Mouse (Mus musculus): ENCODE results near the gene Dstyk. TPM values are rescaled to one million over a fixed set of nuclear protein-coding genes. Genes with fewer than 3 reads are reported as not detected.
A peak's percentile ranks its signal among the peaks of the same experiment; 100 is the strongest.

The Dstyk gene
- polyA plus RNA-seq, 1 experiment from 2014 or later, result 8.6 TPM

- WGBS, result 96% methylated on average over 2 of the region's 2 CpGs
- no peaks in the 10 kb centered on the region for H3K4me1 ChIP-seq (replicated peaks)
- no peak overlapping the region for H3K27ac ChIP-seq (replicated peaks)
- H3K36me3 ChIP-seq, result peaks cover 58% of the 10 kb centered on the region
- H3K4me3 ChIP-seq, result no peak overlapping the region
- no peak for ATAC-seq (ENCODE audit: low FRiP score, low read depth)
- H3K9me3 ChIP-seq, result no peaks in the 10 kb centered on the region
- H3K27me3 ChIP-seq, result no peaks in the 10 kb centered on the region
- H3K4me2 ChIP-seq, result no peak overlapping the region
- no peak overlapping the region for H3K9ac ChIP-seq
These were observed 83.2 kb downstream of the Dstyk start for GRCm38 (mm10) chr1:132500535-132500934.

- 91% methylated on average over 5 of the region's 5 CpGs for WGBS
- no peak for ATAC-seq (ENCODE audit: low FRiP score, low read depth)
- H3K36me3 ChIP-seq, result peaks cover 41% of the 10 kb centered on the region
These were observed 87.8 kb downstream of the Dstyk start for GRCm38 (mm10) chr1:132505155-132505554.

GRCm38 (mm10) chr1:132506058-132506457, 88.7 kb downstream of the Dstyk start, which contains the start of gene Tmem81:
Gene Tmem81 (plus strand): TSS chr1:132506230.
- no peak for ATAC-seq (ENCODE audit: low FRiP score, low read depth)
- peaks cover 41% of the 10 kb centered on the region for H3K36me3 ChIP-seq
- H3K27ac ChIP-seq (replicated peaks), result no peak within 1 kb of the TSS
- H3K9me3 ChIP-seq, result no peaks in the 10 kb centered on the region
- no peaks in the 10 kb centered on the region for H3K27me3 ChIP-seq
- H3K4me3 ChIP-seq, result no peak within 1 kb of the TSS
- 0 out of 2 replicates have a peak, but pooled peaks cover under 1% of the 10 kb centered on the region for H3K4me1 ChIP-seq (replicated peaks)
- no peak within 1 kb of the TSS for H3K9ac ChIP-seq
- H3K4me2 ChIP-seq, result no peak within 1 kb of the TSS
- WGBS, result 90% methylated on average over 7 of the region's 7 CpGs

More at GRCm38 (mm10) chr1:132505155-132505554, 87.8 kb downstream of the Dstyk start:
- no peaks in the 10 kb centered on the region for H3K4me1 ChIP-seq (replicated peaks)
- no peak overlapping the region for H3K9ac ChIP-seq
- H3K27ac ChIP-seq (replicated peaks), result no peak overlapping the region
- no peaks in the 10 kb centered on the region for H3K9me3 ChIP-seq
- H3K4me2 ChIP-seq, result no peak overlapping the region
- no peak overlapping the region for H3K4me3 ChIP-seq
- no peaks in the 10 kb centered on the region for H3K27me3 ChIP-seq

GRCm38 (mm10) chr1:132506656-132507055, 89.3 kb downstream of the Dstyk start:
- Histone ChIP-seq H3K9me3 (no peaks in the 10 kb centered on the region), H3K4me1 (replicated peaks) (peaks cover 6% of the 10 kb centered on the region; the same call in 1 of the 2 replicates), H3K4me3 (no peak overlapping the region), H3K27me3 (no peaks in the 10 kb centered on the region), H3K4me2 (no peak overlapping the region), H3K36me3 (peaks cover 39% of the 10 kb centered on the region), H3K9ac (no peak overlapping the region), H3K27ac (replicated peaks) (no peak overlapping the region)
- WGBS, result 96% methylated on average over 7 of the region's 7 CpGs
- ATAC-seq (ENCODE audit: low FRiP score, low read depth), result no peak

GRCm38 (mm10) chr1:132509771-132510170, 92.4 kb downstream of the Dstyk start:
- Histone ChIP-seq H3K4me1 (replicated peaks) (peaks cover 6% of the 10 kb centered on the region; the same call in 1 of the 2 replicates), H3K9me3 (no peaks in the 10 kb centered on the region), H3K27me3 (no peaks in the 10 kb centered on the region), H3K4me2 (no peak overlapping the region), H3K9ac (no peak overlapping the region), H3K4me3 (no peak overlapping the region), H3K36me3 (peaks cover 15% of the 10 kb centered on the region; the same call in 1 of the 2 replicates), H3K27ac (replicated peaks) (no peak overlapping the region)
- 87% methylated on average over 5 of the region's 5 CpGs for WGBS
- ATAC-seq (ENCODE audit: low FRiP score, low read depth), result no peak

GRCm38 (mm10) chr1:132511521-132511920, 94.2 kb downstream of the Dstyk start:
- peak overlapping the region; percentile 46; the same call in 1 of the 2 replicates for H3K27ac ChIP-seq (replicated peaks)
- no peak overlapping the region for H3K4me2 ChIP-seq
- no peak for ATAC-seq (ENCODE audit: low FRiP score, low read depth)
- no peaks in the 10 kb centered on the region for H3K9me3 ChIP-seq
- WGBS, result 46% methylated on average over 8 of the region's 8 CpGs
- H3K4me1 ChIP-seq (replicated peaks), result peaks cover 6% of the 10 kb centered on the region; the same call in 1 of the 2 replicates
- peaks cover 29% of the 10 kb centered on the region for H3K36me3 ChIP-seq
- no peak overlapping the region for H3K9ac ChIP-seq
- no peak overlapping the region for H3K4me3 ChIP-seq
- H3K27me3 ChIP-seq, result no peaks in the 10 kb centered on the region

- H3K4me1 ChIP-seq (replicated peaks), result peaks cover 6% of the 10 kb centered on the region; the same call in 1 of the 2 replicates
- H3K27ac ChIP-seq (replicated peaks), result no peak overlapping the region
- H3K4me2 ChIP-seq, result no peak overlapping the region
- WGBS, result 79% methylated on average over 8 of the region's 8 CpGs
- no peaks in the 10 kb centered on the region for H3K9me3 ChIP-seq
- ATAC-seq (ENCODE audit: low FRiP score, low read depth), result no peak
- no peak overlapping the region for H3K4me3 ChIP-seq
- H3K27me3 ChIP-seq, result no peaks in the 10 kb centered on the region
- H3K36me3 ChIP-seq, result peaks cover 29% of the 10 kb centered on the region
- H3K9ac ChIP-seq, result no peak overlapping the region
These were observed 94.8 kb downstream of the Dstyk start for GRCm38 (mm10) chr1:132512106-132512505.

- no peaks in the 10 kb centered on the region for H3K27me3 ChIP-seq
- no peaks in the 10 kb centered on the region for H3K9me3 ChIP-seq
- no peak overlapping the region for H3K4me3 ChIP-seq
- no peak overlapping the region for H3K9ac ChIP-seq
- no peak overlapping the region for H3K27ac ChIP-seq (replicated peaks)
- no peak for ATAC-seq (ENCODE audit: low FRiP score, low read depth)
- H3K36me3 ChIP-seq, result peaks cover 22% of the 10 kb centered on the region
- peaks cover 6% of the 10 kb centered on the region; the same call in 1 of the 2 replicates for H3K4me1 ChIP-seq (replicated peaks)
- 92% methylated on average over 12 of the region's 12 CpGs for WGBS
- no peak overlapping the region for H3K4me2 ChIP-seq
These were observed 98.0 kb downstream of the Dstyk start for GRCm38 (mm10) chr1:132515339-132515738.

Other genes with a start within 250 kb of the Dstyk start
- gene Lemd1, start 226.1 kb upstream of the Dstyk start, polyA plus RNA-seq (2015; fragmentation: Nextera tagmentation; extraction: Ambion mirVana), result 14.1 and 16.2 TPM in 2 replicates
- gene AC124108.1, start 226.1 kb upstream of the Dstyk start, polyA plus RNA-seq (2015; fragmentation: Nextera tagmentation; extraction: Ambion mirVana), result 2.7 and 2.8 TPM in 2 replicates
- 0.25 and 0.68 TPM in 2 replicates for gene Gm10188, start 187.8 kb upstream of the Dstyk start, polyA plus RNA-seq (2015; fragmentation: Nextera tagmentation; extraction: Ambion mirVana)
- gene Klhdc8a, start 118.9 kb upstream of the Dstyk start, polyA plus RNA-seq (2015; fragmentation: Nextera tagmentation; extraction: Ambion mirVana), result 8.7 and 9.5 TPM in 2 replicates
- gene Nuak2, start 101.4 kb upstream of the Dstyk start, polyA plus RNA-seq (2015; fragmentation: Nextera tagmentation; extraction: Ambion mirVana), result 12.9 and 24.2 TPM in 2 replicates
- 38.1 and 41.4 TPM in 2 replicates for gene Tmcc2, start 26.3 kb upstream of the Dstyk start, polyA plus RNA-seq (2015; fragmentation: Nextera tagmentation; extraction: Ambion mirVana)
- 41.4 and 43.8 TPM in 2 replicates for gene Rbbp5, start 59.8 kb downstream of the Dstyk start, polyA plus RNA-seq (2015; fragmentation: Nextera tagmentation; extraction: Ambion mirVana)
- 0.85 and 1.1 TPM in 2 replicates for gene Tmem81, start 88.7 kb downstream of the Dstyk start, polyA plus RNA-seq (2015; fragmentation: Nextera tagmentation; extraction: Ambion mirVana)
- gene Cntn2, start 125.7 kb downstream of the Dstyk start, polyA plus RNA-seq (2015; fragmentation: Nextera tagmentation; extraction: Ambion mirVana), result 28.2 and 47.0 TPM in 2 replicates

Data from hindbrain, embryonic 15.5 days (tissue).